Mouse (Mus musculus) lung, embryonic 14.5 days (tissue): ENCODE data around the gene Gsg1l. TPM values are rescaled to one million over a fixed set of nuclear protein-coding genes. Genes with fewer than 3 reads are reported as not detected.

Source experiments
- ATAC-seq: fragments of 200-750 bp; cut with Nextera tagmentation; 2 replicates; pipeline ENCODE4 v1.8.0; 2017; ENCODE audit warnings: mild to moderate bottlenecking, moderate TSS enrichment, moderate library complexity; ENCODE audit not compliant: insufficient read depth
- DNase-seq: peaks from one replicate; pipeline ENCODE4 v3.0.0-alpha.2; 2015
- H3K27ac ChIP-seq: fragments of 300-500 bp; sonication (generic); 2 replicates; pipeline ENCODE4 v1.5.1; 2014; ENCODE audit warnings: low read depth, mild to moderate bottlenecking, moderate library complexity
- H3K27me3 ChIP-seq: fragments of 300-500 bp; sonication (generic); 2 replicates; pipeline ENCODE4 v1.6.1; 2014; ENCODE audit warnings: low read length, control low read depth; ENCODE audit not compliant: insufficient read depth
- H3K36me3 ChIP-seq: fragments of 300-500 bp; sonication (generic); 2 replicates; pipeline ENCODE4 v1.6.1; 2014; ENCODE audit warnings: control low read depth; ENCODE audit not compliant: insufficient read depth
- H3K4me1 ChIP-seq: fragments of 300-500 bp; sonication (generic); 2 replicates; pipeline ENCODE4 v1.6.1; 2014; ENCODE audit warnings: antibody characterized with exemption, control low read depth; ENCODE audit not compliant: insufficient read depth
- H3K4me2 ChIP-seq: fragments of 300-500 bp; sonication (generic); 2 replicates; pipeline ENCODE4 v1.6.1; 2014; ENCODE audit warnings: mild to moderate bottlenecking
- H3K4me3 ChIP-seq: fragments of 300-500 bp; sonication (generic); 2 replicates; pipeline ENCODE4 v1.5.1; 2014; ENCODE audit warnings: low read depth, low read length
- H3K9ac ChIP-seq: fragments of 300-500 bp; sonication (generic); 2 replicates; pipeline ENCODE4 v1.6.1; 2014
- H3K9me3 ChIP-seq: fragments of 300-500 bp; sonication (generic); 2 replicates; pipeline ENCODE4 v1.6.1; 2016; ENCODE audit warnings: low read depth, low read length, control low read depth
- CTCF ChIP-seq: IDR thresholded peaks from 2 replicates; pipeline ENCODE4 v1.5.1; 2016; ENCODE audit warnings: antibody characterized with exemption, low read depth
- WGBS: fragments of 180-500 bp; shearing (Covaris S2); extraction: QIAGEN DNeasy Blood & Tissue Kit; methylation state at CpG from one replicate; pipeline ENCODE4 v1.1.7; 2014; 5-methylcytosine and 5-hydroxymethylcytosine counted together
- polyA plus RNA-seq: library from polyadenylated mRNA; unstranded; fragments of >200 nt; fragmentation: Nextera tagmentation; extraction: Ambion mirVana; gene quantifications from 2 replicates; pipeline ENCODE4 v1.2.1, GENCODE M21; 2014

Gsg1l gene
- polyA plus RNA-seq, 1 experiment from 2014 or later: 3.3 TPM

GRCm38 (mm10) chr7:125887124-125887523 is 195.1 kb downstream of the Gsg1l start:
- Histone ChIP-seq H3K27me3 (no peaks in the 10 kb centered on the region), H3K9me3 (no peaks in the 10 kb centered on the region), H3K4me1 (peaks cover 5% of the 10 kb centered on the region; the same call in 1 of the 2 replicates), H3K4me3 (no peak overlapping the region), H3K9ac (no peak overlapping the region), H3K27ac (no peak overlapping the region), H3K36me3 (no peaks in the 10 kb centered on the region), H3K4me2 (no peak overlapping the region)
- no peak for TF ChIP-seq CTCF
- DNase-seq: peak; percentile 60
- ATAC-seq: 0 out of 2 replicates have a peak, but pooled peaks have one; percentile 32
- WGBS: 47% methylated on average over 4 of the region's 4 CpGs

DNA sequence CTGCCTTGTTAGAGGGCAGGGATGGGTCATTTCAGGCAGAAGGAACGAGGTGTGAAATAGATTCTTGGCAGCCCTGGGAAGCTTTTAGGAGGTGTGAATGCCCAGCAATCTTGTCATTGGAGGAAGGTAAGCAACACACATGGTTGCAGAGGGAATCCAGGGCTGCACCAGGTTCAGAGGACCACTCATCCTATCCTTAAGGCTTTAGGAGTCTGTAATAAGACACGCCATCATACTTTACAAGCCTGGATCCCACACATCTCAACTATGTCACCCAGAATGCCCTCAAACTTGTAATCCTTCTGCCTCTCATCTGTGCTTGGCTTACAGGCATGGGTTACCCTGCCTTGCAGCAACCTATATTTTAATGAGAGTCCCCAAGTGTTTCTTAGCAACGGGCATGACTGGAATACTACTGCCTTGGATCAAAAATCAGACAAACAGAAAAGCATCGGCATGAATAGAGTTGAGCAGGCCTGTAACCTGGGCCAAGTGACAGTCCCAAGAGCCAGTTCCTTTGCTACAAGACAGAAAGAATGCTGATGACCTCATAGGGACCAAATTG is 196.0 kb downstream of the Gsg1l start:
- Histone ChIP-seq H3K4me2 (no peak overlapping the region), H3K9me3 (no peaks in the 10 kb centered on the region), H3K4me3 (no peak overlapping the region), H3K27me3 (no peaks in the 10 kb centered on the region), H3K27ac (no peak overlapping the region), H3K36me3 (no peaks in the 10 kb centered on the region), H3K4me1 (peaks cover 5% of the 10 kb centered on the region; the same call in 1 of the 2 replicates), H3K9ac (no peak overlapping the region)
- WGBS: 47% methylated on average over 4 of the region's 4 CpGs
- no peak for TF ChIP-seq CTCF
- DNase-seq: no peak
- no peak for ATAC-seq

GRCm38 (mm10) chr7:125883232-125883631 is 199.0 kb downstream of the Gsg1l start:
- ATAC-seq (no peak), DNase-seq (no peak)
- Histone ChIP-seq H3K27ac (no peak overlapping the region), H3K4me3 (no peak overlapping the region), H3K4me1 (peaks cover 5% of the 10 kb centered on the region; the same call in 1 of the 2 replicates), H3K36me3 (no peaks in the 10 kb centered on the region), H3K27me3 (no peaks in the 10 kb centered on the region), H3K9me3 (no peaks in the 10 kb centered on the region), H3K4me2 (no peak overlapping the region), H3K9ac (no peak overlapping the region)
- 71% methylated on average over 2 of the region's 2 CpGs for WGBS
- TF ChIP-seq CTCF: no peak

GRCm38 (mm10) chr7:125878040-125878439 is 204.2 kb downstream of the Gsg1l start:
- Histone ChIP-seq H3K36me3 (no peaks in the 10 kb centered on the region), H3K27ac (no peak overlapping the region), H3K27me3 (no peaks in the 10 kb centered on the region), H3K9me3 (no peaks in the 10 kb centered on the region), H3K4me2 (no peak overlapping the region), H3K4me1 (0 out of 2 replicates have a peak, but pooled peaks cover 3% of the 10 kb centered on the region), H3K9ac (no peak overlapping the region), H3K4me3 (no peak overlapping the region)
- no peak for TF ChIP-seq CTCF
- ATAC-seq (no peak), DNase-seq (no peak)
- 50% methylated on average over 4 of the region's 4 CpGs for WGBS

GRCm38 (mm10) chr7:125873971-125874495 is 208.2 kb downstream of the Gsg1l start:
- peaks cover 7% of the 10 kb centered on the region; the same call in 1 of the 2 replicates for H3K4me1 ChIP-seq
- H3K9ac ChIP-seq: no peak overlapping the region
- no peak overlapping the region for H3K4me3 ChIP-seq
- no peak overlapping the region for H3K4me2 ChIP-seq
- WGBS: 58% methylated on average over 6 of the region's 6 CpGs
- H3K36me3 ChIP-seq: no peaks in the 10 kb centered on the region
- ATAC-seq (peak; percentile 52), DNase-seq (peak; percentile 43)
- H3K27me3 ChIP-seq: no peaks in the 10 kb centered on the region
- no peak for TF ChIP-seq CTCF
- H3K9me3 ChIP-seq: no peaks in the 10 kb centered on the region
- no peak overlapping the region for H3K27ac ChIP-seq

GRCm38 (mm10) chr7:125872874-125873273 is 209.3 kb downstream of the Gsg1l start:
- H3K9ac ChIP-seq: no peak overlapping the region
- ATAC-seq (no peak), DNase-seq (no peak)
- H3K4me2 ChIP-seq: no peak overlapping the region
- H3K27me3 ChIP-seq: no peaks in the 10 kb centered on the region
- H3K9me3 ChIP-seq: no peaks in the 10 kb centered on the region
- no peak overlapping the region for H3K27ac ChIP-seq
- TF ChIP-seq CTCF: no peak
- H3K4me1 ChIP-seq: peaks cover 7% of the 10 kb centered on the region; the same call in 1 of the 2 replicates
- no peaks in the 10 kb centered on the region for H3K36me3 ChIP-seq
- no peak overlapping the region for H3K4me3 ChIP-seq
- WGBS: 71% methylated on average over 3 of the region's 3 CpGs

GRCm38 (mm10) chr7:125872202-125872580 is 210.0 kb downstream of the Gsg1l start:
- Histone ChIP-seq H3K4me2 (no peak overlapping the region), H3K9ac (no peak overlapping the region), H3K4me1 (peaks cover 7% of the 10 kb centered on the region; the same call in 1 of the 2 replicates), H3K4me3 (no peak overlapping the region), H3K27me3 (no peaks in the 10 kb centered on the region), H3K36me3 (no peaks in the 10 kb centered on the region), H3K27ac (no peak overlapping the region), H3K9me3 (no peaks in the 10 kb centered on the region)
- TF ChIP-seq CTCF: no peak
- no peak for DNase-seq
- WGBS: 48% methylated on average over 6 of the region's 6 CpGs
- no peak for ATAC-seq
